Mouse (Mus musculus) brain, embryonic 14.5 days (tissue): ENCODE results near the gene Olfr714. TPM values are rescaled to one million over a fixed set of nuclear protein-coding genes. Genes with fewer than 3 reads are reported as not detected.
A peak's percentile ranks its signal among the peaks of the same experiment; 100 is the strongest.
"Not testable (repeated sequence)": the region's sequence is repeated elsewhere in the genome, so short reads cannot be mapped to it uniquely, and the experiment has no call there.

Experiments used
- DNase-seq: peaks from one replicate; pipeline ENCODE4 v3.0.0-alpha.2; 2011; ENCODE audit warnings: low read depth
- CTCF ChIP-seq: fragments of 200-500 bp; IDR thresholded peaks from 2 replicates; pipeline ENCODE4 v1.5.1; 2012; ENCODE audit warnings: inconsistent platforms, mild to moderate bottlenecking, moderate library complexity, borderline replicate concordance; ENCODE audit not compliant: insufficient read depth, insufficient read length; ENCODE audit errors: extremely low read depth
- POLR2A ChIP-seq: fragments of 200-500 bp; IDR thresholded peaks from 2 replicates; pipeline ENCODE4 v1.6.1; 2012; ENCODE audit warnings: mild to moderate bottlenecking, inconsistent platforms, borderline replicate concordance; ENCODE audit not compliant: poor library complexity, insufficient read depth, insufficient read length, severe bottlenecking; ENCODE audit errors: extremely low read depth
- polyA plus RNA-seq: library from polyadenylated mRNA; depleted of rRNA; stranded (reverse); fragments of >200 nt; gene quantifications from 2 replicates; pipeline ENCODE4 v1.2.3, GENCODE M21; 2012; rRNA removed

The Olfr714 gene
- polyA plus RNA-seq, result not detected in 2 replicates

- no peak for DNase-seq
- TF ChIP-seq CTCF, result no peak
- TF ChIP-seq POLR2A, result no peak
These were observed at the start of gene Olfr714 for GRCm38 (mm10) chr7:107070681-107071080. Gene Olfr714, plus strand, starts transcription at chr7:107070981.

- DNase-seq, result no peak
- TF ChIP-seq POLR2A, result no peak
- TF ChIP-seq CTCF, result no peak
These were observed 39.9 kb upstream of the Olfr714 start, which contains the start of gene Olfr713 for GRCm38 (mm10) chr7:107030874-107031273. Gene Olfr713, plus strand, starts transcription at chr7:107031174.

GRCm38 (mm10) chr7:107039934-107040563, 30.7 kb upstream of the Olfr714 start:
- TF ChIP-seq POLR2A, result no peak
- no peak for DNase-seq

DNA sequence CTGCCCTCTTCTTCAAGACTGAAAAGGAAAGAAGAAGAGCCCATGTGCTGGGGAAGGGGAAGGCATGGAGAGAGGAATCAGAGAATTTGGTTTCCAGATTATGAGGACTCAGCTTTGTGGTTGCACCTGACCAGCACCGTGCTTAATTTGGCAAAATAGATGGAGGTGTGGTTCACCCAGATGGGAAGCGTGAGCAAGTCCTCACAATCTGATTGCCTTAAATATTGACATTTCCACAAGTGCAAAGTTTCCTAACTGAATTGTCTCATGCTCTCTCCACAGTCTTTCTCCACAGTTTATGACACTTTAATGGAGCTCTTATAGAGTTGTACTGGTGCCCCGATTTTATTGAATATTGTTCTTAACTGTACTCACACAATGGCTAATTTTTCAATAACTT, 27.6 kb upstream of the Olfr714 start:
- TF ChIP-seq CTCF (no peak), POLR2A (no peak)
- no peak for DNase-seq

- TF ChIP-seq CTCF (no peak), POLR2A (no peak)
- no peak for DNase-seq
These were observed 26.4 kb upstream of the Olfr714 start for GRCm38 (mm10) chr7:107044407-107044806.

- peak; percentile 74 for DNase-seq
- TF ChIP-seq POLR2A (no peak), CTCF (no peak)
These were observed 24.9 kb upstream of the Olfr714 start for GRCm38 (mm10) chr7:107045833-107046232.

DNA sequence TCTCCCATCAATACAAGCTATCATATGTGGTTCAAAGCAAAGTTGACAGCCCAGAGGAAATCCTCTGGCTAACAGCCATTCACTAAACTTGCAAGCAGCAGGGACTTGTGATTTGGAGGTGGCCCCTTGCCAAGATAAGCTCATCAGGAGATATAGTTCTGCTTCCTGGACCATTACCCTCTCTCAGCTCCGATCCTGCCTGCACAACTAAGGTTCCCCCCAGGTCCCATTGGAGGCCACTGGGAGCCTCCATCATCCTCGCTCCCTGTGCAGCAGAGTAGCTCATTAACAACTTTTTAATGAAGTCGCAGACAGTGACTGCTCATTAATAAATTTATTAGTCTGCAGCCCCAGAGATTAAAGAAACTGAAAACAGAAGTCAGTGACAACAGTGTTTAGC, 23.2 kb upstream of the Olfr714 start:
- TF ChIP-seq CTCF, result no peak
- no peak for TF ChIP-seq POLR2A
- DNase-seq, result peak; percentile 5

- no peak for DNase-seq
- no peak for TF ChIP-seq POLR2A
- TF ChIP-seq CTCF, result no peak
These were observed 22.1 kb downstream of the Olfr714 start, which contains the start of gene Olfr17 for GRCm38 (mm10) chr7:107092920-107093319. Gene Olfr17, plus strand, starts transcription at chr7:107093220.

GRCm38 (mm10) chr7:107110269-107110668, 39.5 kb downstream of the Olfr714 start, which contains the start of gene Olfr715b:
Gene Olfr715b, minus strand, starts transcription at chr7:107110369.
- not testable (repeated sequence) for DNase-seq

Other genes with a start within 250 kb of the Olfr714 start
- gene Olfr702, start 237.1 kb upstream of the Olfr714 start, polyA plus RNA-seq, result not detected in 2 replicates
- not detected in 2 replicates for gene Olfr703, start 227.6 kb upstream of the Olfr714 start, polyA plus RNA-seq
- gene Olfr704, start 207.8 kb upstream of the Olfr714 start, polyA plus RNA-seq, result not detected in 2 replicates
- gene Olfr705, start 194.1 kb upstream of the Olfr714 start, polyA plus RNA-seq, result not detected in 2 replicates
- gene Olfr706, start 182.8 kb upstream of the Olfr714 start, polyA plus RNA-seq, result not detected in 2 replicates
- not detected in 2 replicates for gene Olfr707, start 169.7 kb upstream of the Olfr714 start, polyA plus RNA-seq
- gene Olfr1532-ps1, start 163.0 kb upstream of the Olfr714 start, polyA plus RNA-seq, result not detected in 2 replicates
- gene Olfr709-ps1, start 138.8 kb upstream of the Olfr714 start, polyA plus RNA-seq, result not detected in 2 replicates
- not detected in 2 replicates for gene Olfr710, start 122.7 kb upstream of the Olfr714 start, polyA plus RNA-seq
- gene Olfr6, start 107.0 kb upstream of the Olfr714 start, polyA plus RNA-seq, result not detected in 2 replicates
- not detected in 2 replicates for gene Olfr711, start 95.5 kb upstream of the Olfr714 start, polyA plus RNA-seq
- gene Olfr2, start 64.9 kb upstream of the Olfr714 start, polyA plus RNA-seq, result not detected in 2 replicates
- not detected in 2 replicates for gene Olfr713, start 39.8 kb upstream of the Olfr714 start, polyA plus RNA-seq
- gene Olfr17, start 22.2 kb downstream of the Olfr714 start, polyA plus RNA-seq, result not detected in 2 replicates
- not detected in 2 replicates for gene Olfr715b, start 39.4 kb downstream of the Olfr714 start, polyA plus RNA-seq
- not detected in 2 replicates for gene Olfr715, start 60.1 kb downstream of the Olfr714 start, polyA plus RNA-seq
- not detected in 2 replicates for gene Olfr716, start 67.3 kb downstream of the Olfr714 start, polyA plus RNA-seq
- gene Nlrp14, start 96.0 kb downstream of the Olfr714 start, polyA plus RNA-seq, result not detected in 2 replicates
- not detected in 2 replicates for gene Rbmxl2, start 138.5 kb downstream of the Olfr714 start, polyA plus RNA-seq